Mouse (Mus musculus): Measurements from ENCODE around the gene Dusp1. TPM values are rescaled to one million over a fixed set of nuclear protein-coding genes. Genes with fewer than 3 reads are reported as not detected.
A peak's percentile ranks its signal among the peaks of the same experiment; 100 is the strongest.

Gene Dusp1
- polyA plus RNA-seq, 1 experiment from 2014 or later: 35.7 TPM

DNA sequence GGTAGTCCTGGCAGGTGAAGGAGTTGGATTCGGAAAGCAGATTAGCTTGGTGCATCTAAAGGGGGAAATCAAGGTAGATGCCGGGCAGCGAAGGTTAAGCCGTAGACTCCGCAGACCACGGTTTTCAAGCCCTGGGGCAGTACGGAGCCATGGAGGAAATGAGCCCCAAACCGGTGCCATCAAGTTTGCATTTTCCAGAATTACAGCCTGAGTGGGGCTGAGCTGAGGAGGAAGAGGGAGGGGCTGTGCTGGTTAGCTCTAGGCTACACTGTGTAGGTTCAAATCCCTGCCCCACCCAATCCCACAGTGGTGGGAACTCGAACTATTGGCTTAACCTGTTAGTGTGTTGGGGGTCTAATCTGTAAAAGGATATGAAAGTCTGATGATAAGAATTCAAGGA, 97.4 kb downstream of the Dusp1 start:
- no peak overlapping the region for H3K4me3 ChIP-seq (ENCODE audit: low read length)
- peak overlapping the region; percentile 46 for H3K27ac ChIP-seq (ENCODE audit: low read length)
- peaks cover 14% of the 10 kb centered on the region for H3K4me1 ChIP-seq (ENCODE audit: control insufficient read depth, insufficient read depth, low read length)
- H3K9me3 ChIP-seq (replicated peaks; ENCODE audit: control insufficient read depth, low read length): no peaks in the 10 kb centered on the region
- no peak overlapping the region for H3K4me2 ChIP-seq (ENCODE audit: low read depth, low read length)
- H3K36me3 ChIP-seq (ENCODE audit: control insufficient read depth, insufficient read depth): no peaks in the 10 kb centered on the region
- no peaks in the 10 kb centered on the region for H3K27me3 ChIP-seq (ENCODE audit: control insufficient read depth, insufficient read depth, low read length)
- H3K9ac ChIP-seq (ENCODE audit: low read length): no peak overlapping the region
- no peak for ATAC-seq (replicated peaks; ENCODE audit: extremely low read depth, insufficient read depth, low FRiP score)
- WGBS: 75% methylated on average over 9 of the region's 9 CpGs

DNA sequence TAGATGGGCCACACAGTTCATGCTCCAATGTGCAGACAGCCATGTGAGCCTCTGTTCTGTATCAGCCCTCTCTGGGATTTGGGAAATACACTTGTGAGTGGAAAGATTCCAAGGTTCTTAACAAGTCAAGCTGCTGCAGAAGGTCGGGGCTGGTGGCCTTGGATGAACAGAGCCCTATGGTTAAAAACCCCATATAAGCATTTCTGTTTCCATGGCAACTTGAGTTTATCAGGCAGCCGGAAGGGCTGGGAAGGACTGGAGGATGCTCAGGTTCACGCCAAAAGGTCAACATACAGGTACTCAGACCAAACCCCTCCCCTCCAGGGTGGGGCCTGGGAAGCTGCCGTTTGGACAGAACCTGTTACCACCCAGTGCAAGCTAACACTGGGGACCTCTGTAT, 97.9 kb downstream of the Dusp1 start:
- no peak for ATAC-seq (replicated peaks; ENCODE audit: extremely low read depth, insufficient read depth, low FRiP score)
- 36% methylated on average over 4 of the region's 4 CpGs for WGBS

GRCm38 (mm10) chr17:26463432-26463831, 98.5 kb downstream of the Dusp1 start:
- H3K27me3 ChIP-seq (ENCODE audit: control insufficient read depth, insufficient read depth, low read length): no peaks in the 10 kb centered on the region
- H3K4me2 ChIP-seq (ENCODE audit: low read depth, low read length): no peak overlapping the region
- H3K9ac ChIP-seq (ENCODE audit: low read length): no peak overlapping the region
- H3K27ac ChIP-seq (ENCODE audit: low read length): no peak overlapping the region
- H3K9me3 ChIP-seq (replicated peaks; ENCODE audit: control insufficient read depth, low read length): no peaks in the 10 kb centered on the region
- H3K4me3 ChIP-seq (ENCODE audit: low read length): no peak overlapping the region
- 83% methylated on average over 5 of the region's 5 CpGs for WGBS
- ATAC-seq (replicated peaks; ENCODE audit: extremely low read depth, insufficient read depth, low FRiP score): no peak
- H3K36me3 ChIP-seq (ENCODE audit: control insufficient read depth, insufficient read depth): no peaks in the 10 kb centered on the region
- peaks cover 14% of the 10 kb centered on the region for H3K4me1 ChIP-seq (ENCODE audit: control insufficient read depth, insufficient read depth, low read length)

More for the DNA sequence above, 97.9 kb downstream of the Dusp1 start:
- Histone ChIP-seq H3K27me3 (ENCODE audit: control insufficient read depth, insufficient read depth, low read length) (no peaks in the 10 kb centered on the region), H3K4me1 (ENCODE audit: control insufficient read depth, insufficient read depth, low read length) (peaks cover 14% of the 10 kb centered on the region), H3K9me3 (replicated peaks; ENCODE audit: control insufficient read depth, low read length) (no peaks in the 10 kb centered on the region), H3K4me3 (ENCODE audit: low read length) (no peak overlapping the region), H3K27ac (ENCODE audit: low read length) (peak overlapping the region; percentile 46; the same call in 1 of the 2 replicates), H3K4me2 (ENCODE audit: low read depth, low read length) (no peak overlapping the region), H3K36me3 (ENCODE audit: control insufficient read depth, insufficient read depth) (no peaks in the 10 kb centered on the region), H3K9ac (ENCODE audit: low read length) (no peak overlapping the region)

DNA sequence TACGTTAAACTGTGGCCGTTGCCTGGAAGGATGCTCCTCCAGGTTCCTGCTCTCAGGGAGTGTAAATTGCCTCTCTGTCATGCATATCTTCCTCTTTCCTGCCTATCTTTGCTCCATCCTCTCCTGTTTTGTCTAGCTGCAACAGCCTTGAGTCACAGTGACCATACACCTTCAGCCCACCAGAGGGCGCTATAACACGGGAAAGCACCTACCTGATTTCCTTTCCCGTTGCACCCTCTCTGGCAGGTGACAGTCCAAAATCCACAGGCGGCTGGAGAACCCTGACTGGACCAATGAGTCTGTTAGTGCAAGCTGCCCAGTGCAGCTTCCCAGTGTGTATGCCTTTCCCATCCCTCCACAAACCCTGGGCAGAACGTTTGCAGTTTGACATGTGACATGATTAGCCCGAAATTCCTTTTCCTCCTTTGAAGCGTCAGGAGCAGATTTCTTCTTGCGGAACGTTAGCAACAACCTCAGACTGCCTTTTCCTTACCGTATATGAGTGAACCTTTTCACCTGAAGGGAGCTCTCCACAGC, 99.2 kb downstream of the Dusp1 start:
- Histone ChIP-seq H3K27ac (ENCODE audit: low read length) (no peak overlapping the region), H3K4me1 (ENCODE audit: control insufficient read depth, insufficient read depth, low read length) (peaks cover 14% of the 10 kb centered on the region), H3K27me3 (ENCODE audit: control insufficient read depth, insufficient read depth, low read length) (no peaks in the 10 kb centered on the region), H3K9ac (ENCODE audit: low read length) (no peak overlapping the region), H3K4me3 (ENCODE audit: low read length) (no peak overlapping the region), H3K36me3 (ENCODE audit: control insufficient read depth, insufficient read depth) (no peaks in the 10 kb centered on the region), H3K4me2 (ENCODE audit: low read depth, low read length) (peak overlapping the region; percentile 14; the same call in 1 of the 2 replicates), H3K9me3 (replicated peaks; ENCODE audit: control insufficient read depth, low read length) (no peaks in the 10 kb centered on the region)
- ATAC-seq (replicated peaks; ENCODE audit: extremely low read depth, insufficient read depth, low FRiP score): no peak
- WGBS: 18% methylated on average over 12 of the region's 12 CpGs

GRCm38 (mm10) chr17:26458049-26458448, 103.9 kb downstream of the Dusp1 start:
- H3K9me3 ChIP-seq (replicated peaks; ENCODE audit: control insufficient read depth, low read length): no peaks in the 10 kb centered on the region
- peaks cover 4% of the 10 kb centered on the region; the same call in 1 of the 2 replicates for H3K4me1 ChIP-seq (ENCODE audit: control insufficient read depth, insufficient read depth, low read length)
- H3K9ac ChIP-seq (ENCODE audit: low read length): no peak overlapping the region
- no peak for ATAC-seq (replicated peaks; ENCODE audit: extremely low read depth, insufficient read depth, low FRiP score)
- WGBS: 60% methylated on average over 7 of the region's 7 CpGs
- H3K27ac ChIP-seq (ENCODE audit: low read length): no peak overlapping the region
- no peaks in the 10 kb centered on the region for H3K27me3 ChIP-seq (ENCODE audit: control insufficient read depth, insufficient read depth, low read length)
- no peaks in the 10 kb centered on the region for H3K36me3 ChIP-seq (ENCODE audit: control insufficient read depth, insufficient read depth)
- no peak overlapping the region for H3K4me2 ChIP-seq (ENCODE audit: low read depth, low read length)
- H3K4me3 ChIP-seq (ENCODE audit: low read length): no peak overlapping the region

DNA sequence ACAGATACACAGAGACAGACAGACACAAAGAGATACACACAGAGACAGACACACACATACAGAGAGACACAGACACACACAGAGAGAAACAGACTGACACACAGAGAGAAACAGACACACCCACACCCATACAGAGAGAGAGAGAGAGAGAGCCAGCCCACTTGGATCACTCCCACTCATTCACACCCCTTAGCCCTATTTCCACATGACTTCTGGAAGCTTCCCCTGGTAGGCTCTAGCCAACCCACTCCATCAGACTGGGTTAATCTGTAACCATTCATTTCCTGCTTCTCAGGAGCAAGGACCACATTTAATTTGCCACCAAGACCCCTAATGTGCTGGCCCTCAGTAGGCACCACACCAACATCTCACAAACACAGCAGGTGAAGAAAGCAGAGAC, 104.4 kb downstream of the Dusp1 start:
- Histone ChIP-seq H3K36me3 (ENCODE audit: control insufficient read depth, insufficient read depth) (no peaks in the 10 kb centered on the region), H3K27ac (ENCODE audit: low read length) (no peak overlapping the region), H3K9me3 (replicated peaks; ENCODE audit: control insufficient read depth, low read length) (no peaks in the 10 kb centered on the region), H3K4me1 (ENCODE audit: control insufficient read depth, insufficient read depth, low read length) (no peaks in the 10 kb centered on the region; the same call in 1 of the 2 replicates), H3K4me3 (ENCODE audit: low read length) (no peak overlapping the region), H3K9ac (ENCODE audit: low read length) (no peak overlapping the region), H3K4me2 (ENCODE audit: low read depth, low read length) (no peak overlapping the region), H3K27me3 (ENCODE audit: control insufficient read depth, insufficient read depth, low read length) (no peaks in the 10 kb centered on the region)
- no peak for ATAC-seq (replicated peaks; ENCODE audit: extremely low read depth, insufficient read depth, low FRiP score)

Small RNA genes lying within 50 kb of the gene (microRNA-seq; reads per million reads assigned to microRNA genes)
- not detected for gene Gm22420

Other genes with a start within 250 kb of the Dusp1 start
- gene Neurl1b, start 147.3 kb downstream of the Dusp1 start, polyA plus RNA-seq (2015; fragmentation: Nextera tagmentation; extraction: Ambion mirVana): 3.0 and 3.3 TPM in 2 replicates
- gene Ergic1, start 639 bp downstream of the Dusp1 start, polyA plus RNA-seq (2015; fragmentation: Nextera tagmentation; extraction: Ambion mirVana): 82.7 and 84.9 TPM in 2 replicates
- 216 and 249 TPM in 2 replicates for gene Atp6v0e, start 101.1 kb upstream of the Dusp1 start, polyA plus RNA-seq (2015; fragmentation: Nextera tagmentation; extraction: Ambion mirVana)
- 5.9 and 6.4 TPM in 2 replicates for gene Crebrf, start 153.5 kb upstream of the Dusp1 start, polyA plus RNA-seq (2015; fragmentation: Nextera tagmentation; extraction: Ambion mirVana)
- gene Bnip1, start 218.9 kb upstream of the Dusp1 start, polyA plus RNA-seq (2015; fragmentation: Nextera tagmentation; extraction: Ambion mirVana): 56.8 and 56.9 TPM in 2 replicates

All from heart, embryonic 16.5 days (tissue).